Mouse (Mus musculus): ENCODE results near the gene Slc25a54. TPM values are rescaled to one million over a fixed set of nuclear protein-coding genes. Genes with fewer than 3 reads are reported as not detected.

The Slc25a54 gene
- polyA plus RNA-seq, 1 experiment from 2014 or later, result not detected

- ATAC-seq (replicated peaks; ENCODE audit: insufficient number of reproducible peaks, low FRiP score, low TSS enrichment), result no peak
- H3K4me3 ChIP-seq (ENCODE audit: low read depth, low read length), result no peak overlapping the region
- no peaks in the 10 kb centered on the region for H3K27me3 ChIP-seq (ENCODE audit: control insufficient read depth, insufficient read depth, low read length)
- no peak overlapping the region for H3K4me2 ChIP-seq
- 84% methylated on average over 8 of the region's 8 CpGs for WGBS (ENCODE audit: insufficient replicate concordance)
- no peak overlapping the region for H3K9ac ChIP-seq (ENCODE audit: low read depth, low read length)
- no peak overlapping the region for H3K27ac ChIP-seq (ENCODE audit: low read depth, low read length)
- H3K9me3 ChIP-seq (replicated peaks; ENCODE audit: control insufficient read depth, low read length), result no peaks in the 10 kb centered on the region
- peaks cover 7% of the 10 kb centered on the region; the same call in 1 of the 2 replicates for H3K36me3 ChIP-seq (ENCODE audit: control insufficient read depth, insufficient read depth, low read length)
- H3K4me1 ChIP-seq (ENCODE audit: control insufficient read depth, insufficient read depth, low read length), result peaks cover 4% of the 10 kb centered on the region; the same call in 1 of the 2 replicates
These were observed 85.1 kb downstream of the Slc25a54 start for GRCm38 (mm10) chr3:109165214-109165829.

Small RNAs within 50 kb of the gene (microRNA-seq; reads per million reads assigned to microRNA genes)
- not detected for gene Gm44384 (ENCODE audit: borderline number of aligned reads)

Other genes with a start within 250 kb of the Slc25a54 start
- 27.8 and 29.2 TPM in 2 replicates for gene Stxbp3, start 239.9 kb upstream of the Slc25a54 start, polyA plus RNA-seq (2014; fragmentation: Nextera tagmentation; extraction: Ambion mirVana)
- gene Fndc7, start 190.5 kb upstream of the Slc25a54 start, polyA plus RNA-seq (2014; fragmentation: Nextera tagmentation; extraction: Ambion mirVana), result not detected in 2 replicates
- 53.8 and 56.4 TPM in 2 replicates for gene Prpf38b, start 168.7 kb upstream of the Slc25a54 start, polyA plus RNA-seq (2014; fragmentation: Nextera tagmentation; extraction: Ambion mirVana)
- 0.16 and 0.41 TPM in 2 replicates for gene Henmt1, start 140.6 kb upstream of the Slc25a54 start, polyA plus RNA-seq (2014; fragmentation: Nextera tagmentation; extraction: Ambion mirVana)
- not detected in 2 replicates for gene Gm9857, start 140.0 kb upstream of the Slc25a54 start, polyA plus RNA-seq (2014; fragmentation: Nextera tagmentation; extraction: Ambion mirVana)
- gene Fam102b, start 52.9 kb upstream of the Slc25a54 start, polyA plus RNA-seq (2014; fragmentation: Nextera tagmentation; extraction: Ambion mirVana), result 6.7 and 7.9 TPM in 2 replicates
- 38.1 and 50.5 TPM in 2 replicates for gene Slc25a24, start 42.7 kb downstream of the Slc25a54 start, polyA plus RNA-seq (2014; fragmentation: Nextera tagmentation; extraction: Ambion mirVana)